Mouse (Mus musculus): ENCODE measurements around the gene C1qtnf1.

GRCm38 (mm10) chr11:118436471-118436935, 8.5 kb downstream of the C1qtnf1 start:
- no peak for TF ChIP-seq POLR2A (IDR thresholded peaks at IDR 0.05; ENCODE audit: extremely low read depth, insufficient read depth, low read length)
- 0 out of 2 replicates have a peak, but pooled peaks have one; percentile 24 for TF ChIP-seq CTCF (IDR thresholded peaks at IDR 0.05; ENCODE audit: extremely low read depth, insufficient read depth, low read length)
